Mouse (Mus musculus): ENCODE measurements around the gene 9430097D07Rik. TPM values are rescaled to one million over a fixed set of nuclear protein-coding genes. Genes with fewer than 3 reads are reported as not detected.

Gene 9430097D07Rik
- total RNA-seq, 4 experiments from 2014 or later: not detected

GRCm38 (mm10) chr2:32597699-32598098 is 22.2 kb upstream of the 9430097D07Rik start:
- DNase-seq (ENCODE audit: low spot score in 2 of 2): no peak

DNA sequence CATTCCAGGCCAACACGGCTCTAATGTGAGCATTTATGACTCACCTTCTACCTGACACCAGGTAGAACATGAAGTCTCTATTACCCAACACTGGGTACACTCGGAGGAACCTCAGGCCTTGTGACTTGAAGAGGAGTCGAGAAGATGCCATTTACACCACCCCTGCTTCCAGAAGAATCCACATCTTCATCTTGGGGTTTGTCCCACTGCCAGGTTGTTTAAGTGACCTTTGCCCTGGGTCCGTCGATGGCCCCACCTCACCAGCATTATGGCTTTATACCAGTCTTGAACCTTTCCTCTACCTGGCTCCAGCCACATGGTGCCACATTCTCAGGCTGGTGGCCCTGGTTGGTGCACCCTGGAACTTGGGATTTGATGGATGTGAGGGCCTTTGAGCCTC is 21.8 kb upstream of the 9430097D07Rik start:
- DNase-seq (ENCODE audit: low spot score in 2 of 2): no peak

GRCm38 (mm10) chr2:32596725-32597124 is 21.2 kb upstream of the 9430097D07Rik start:
- DNase-seq (ENCODE audit: low spot score in 2 of 2): no peak

GRCm38 (mm10) chr2:32591249-32591648 is 15.8 kb upstream of the 9430097D07Rik start:
- DNase-seq (ENCODE audit: low spot score in 2 of 2): no peak

GRCm38 (mm10) chr2:32590224-32590623 is 14.7 kb upstream of the 9430097D07Rik start:
- peak; percentile 58 to 71 for DNase-seq (ENCODE audit: low spot score in 2 of 2)

- DNase-seq (ENCODE audit: low spot score in 2 of 2): no peak
Measured at GRCm38 (mm10) chr2:32589213-32589795, 13.8 kb upstream of the 9430097D07Rik start.

- DNase-seq (ENCODE audit: low spot score in 2 of 2): peak in 1 of 2 experiments; percentile 50
Measured at GRCm38 (mm10) chr2:32587731-32588321, 12.3 kb upstream of the 9430097D07Rik start.

- DNase-seq (ENCODE audit: low spot score in 2 of 2): peak; percentile 85 to 89
Measured at GRCm38 (mm10) chr2:32586871-32587351, 11.4 kb upstream of the 9430097D07Rik start, which contains the start of gene St6galnac4. St6galnac4 (plus strand) TSS chr2:32587095.

DNA sequence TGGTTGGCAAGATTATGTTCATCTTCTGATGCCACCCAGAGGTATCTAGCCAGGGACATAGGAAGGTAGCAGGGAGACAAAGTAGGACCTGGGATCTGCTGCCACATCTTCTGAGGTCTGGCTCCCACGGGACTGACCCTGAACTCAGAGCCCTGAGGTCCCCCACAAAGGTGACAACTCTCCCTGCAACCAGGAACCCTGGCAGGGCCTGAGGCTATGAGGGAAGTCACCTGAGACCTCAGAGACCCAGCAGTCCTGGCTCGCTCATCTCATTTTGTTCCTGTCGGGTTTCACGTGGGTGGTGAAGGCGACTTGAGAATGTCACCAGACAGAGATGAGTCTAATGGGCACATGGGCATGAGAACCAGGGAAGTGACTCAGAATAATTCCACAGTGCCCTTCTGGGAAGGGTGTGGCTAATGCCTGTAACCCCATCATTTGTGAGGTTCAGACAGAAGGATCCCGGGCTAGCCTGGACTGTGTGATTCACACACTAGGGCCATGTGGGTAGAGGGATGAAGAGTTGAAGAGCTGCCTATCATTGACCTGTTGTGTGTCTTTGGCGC is 9.7 kb upstream of the 9430097D07Rik start:
- DNase-seq (ENCODE audit: low spot score in 2 of 2): no peak

GRCm38 (mm10) chr2:32582830-32583799 is 7.6 kb upstream of the 9430097D07Rik start:
- DNase-seq (ENCODE audit: low spot score in 2 of 2): peak; percentile 61 to 70

GRCm38 (mm10) chr2:32581450-32582095 is 6.1 kb upstream of the 9430097D07Rik start:
- no peak for DNase-seq (ENCODE audit: low spot score in 2 of 2)

DNA sequence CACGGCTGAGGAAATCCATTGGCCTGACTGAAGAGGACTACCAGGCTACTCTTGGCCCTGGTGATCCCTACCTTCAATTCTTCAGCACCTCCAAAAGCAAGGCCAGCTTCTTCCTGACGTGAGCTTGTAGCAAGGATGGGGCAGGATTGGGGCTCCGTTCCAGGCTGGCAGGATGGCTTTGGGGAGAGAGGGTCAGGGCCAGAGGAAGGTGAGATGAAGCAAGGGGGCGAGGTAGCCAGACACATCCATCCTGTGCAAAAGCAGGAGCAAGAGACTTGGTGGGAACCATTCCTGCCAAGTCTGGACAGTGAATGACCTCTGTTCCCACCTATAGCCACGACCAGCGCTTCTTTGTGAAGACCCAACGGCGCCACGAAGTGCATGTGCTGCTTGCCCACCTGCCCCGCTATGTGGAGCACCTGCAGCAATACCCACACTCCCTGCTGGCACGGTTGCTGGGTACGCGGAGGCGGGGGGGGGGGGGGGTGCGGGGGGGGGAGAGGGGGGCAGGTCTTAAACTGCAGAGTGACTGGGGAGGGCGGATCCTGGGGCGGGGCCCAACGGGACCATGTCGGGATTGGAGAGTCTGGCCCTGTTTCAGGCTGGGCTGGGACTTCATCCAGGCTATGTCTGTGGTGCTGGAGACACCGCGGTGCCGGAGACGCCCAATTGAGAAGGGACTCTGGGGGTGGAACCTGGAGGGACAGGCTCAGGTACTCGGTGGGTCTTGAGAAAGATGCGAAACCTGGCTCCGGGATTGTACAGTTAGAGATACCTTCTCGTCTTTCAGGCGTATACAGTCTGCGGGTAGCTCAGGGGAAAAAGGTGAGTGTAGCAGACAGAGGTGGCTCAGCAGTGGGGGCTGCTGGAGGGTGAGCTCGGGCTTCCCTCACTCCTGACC is 2.9 kb upstream of the 9430097D07Rik start:
- DNase-seq (ENCODE audit: low spot score in 2 of 2): no peak

DNA sequence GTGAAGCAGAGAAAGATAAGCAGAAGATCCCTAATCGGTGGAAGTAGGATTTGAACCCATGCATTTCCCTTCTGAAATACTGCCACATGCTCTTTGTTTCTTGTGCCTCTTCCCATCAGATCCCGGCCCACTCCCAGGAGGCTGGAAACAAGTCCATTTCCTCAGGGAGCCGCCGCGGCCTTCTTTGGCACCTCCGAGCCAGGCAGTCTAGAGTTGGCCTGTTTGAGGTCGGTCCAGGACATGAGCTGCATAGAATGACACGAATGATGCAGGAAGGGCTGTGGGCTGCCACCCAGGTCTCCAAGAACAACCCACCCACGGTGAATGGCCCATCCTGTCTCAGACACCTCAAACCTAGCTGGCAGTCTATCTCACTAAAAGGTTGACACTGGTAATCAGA is 1.0 kb upstream of the 9430097D07Rik start:
- no peak for DNase-seq (ENCODE audit: low spot score in 2 of 2)

DNA sequence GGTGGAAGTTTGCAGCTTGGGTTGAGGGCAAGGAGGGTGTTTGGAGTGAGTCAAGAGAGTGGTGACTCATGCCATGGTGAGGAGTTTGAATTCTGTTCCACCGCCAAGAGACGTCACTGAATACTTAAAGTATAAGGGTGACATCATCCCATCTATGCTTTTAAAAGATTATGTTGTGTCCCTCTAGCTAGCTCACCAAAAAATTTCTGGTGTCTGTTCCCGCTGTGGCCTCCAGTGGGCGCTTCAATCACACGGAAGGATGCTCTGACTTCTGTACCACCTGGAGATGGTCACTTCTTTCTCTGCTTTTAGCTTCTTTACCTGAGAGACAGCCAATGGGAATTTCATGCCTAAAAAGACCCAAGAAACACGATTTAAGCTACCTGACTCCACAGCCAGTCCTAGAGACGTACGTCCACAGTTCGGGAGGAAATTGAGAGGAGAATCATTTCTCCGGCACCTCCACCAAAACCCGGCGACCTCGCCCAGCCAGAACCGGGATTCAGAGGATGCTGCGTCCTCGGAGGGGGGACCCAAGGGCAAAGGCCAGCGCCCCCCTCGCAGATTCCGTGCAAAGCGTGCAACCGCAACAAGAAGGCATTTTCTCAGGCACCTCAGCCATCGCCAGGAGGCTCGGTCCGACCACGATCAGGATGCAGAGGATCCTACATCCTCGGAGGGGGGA is 441 bp downstream of the 9430097D07Rik start:
- no peak for DNase-seq (ENCODE audit: low spot score in 2 of 2)

GRCm38 (mm10) chr2:32574497-32574896 is 987 bp downstream of the 9430097D07Rik start, which contains the start of gene Pip5kl1:
Pip5kl1 (plus strand) TSS chr2:32574797.
- DNase-seq (ENCODE audit: low spot score in 2 of 2): no peak

DNA sequence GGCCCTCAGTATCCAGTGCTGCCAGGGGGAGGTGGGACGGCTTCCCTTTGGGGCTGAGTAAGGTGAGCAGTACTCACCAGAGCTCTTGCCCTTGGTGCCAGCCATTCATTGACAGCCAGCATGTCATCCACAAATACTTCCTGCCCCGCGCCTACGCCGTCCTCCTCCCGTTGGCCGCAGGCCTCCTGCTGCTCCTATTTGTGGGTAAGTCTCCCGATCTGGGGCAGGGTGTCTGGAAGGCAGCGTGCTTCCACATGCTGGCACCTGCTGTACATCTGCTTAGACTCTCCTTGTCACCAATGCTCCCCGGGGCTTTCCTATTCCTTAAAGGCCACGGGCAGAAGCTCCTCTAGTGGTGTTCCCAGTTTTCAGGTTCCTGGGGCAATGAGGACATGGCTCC is 3.3 kb downstream of the 9430097D07Rik start:
- no peak for DNase-seq (ENCODE audit: low spot score in 2 of 2)

DNA sequence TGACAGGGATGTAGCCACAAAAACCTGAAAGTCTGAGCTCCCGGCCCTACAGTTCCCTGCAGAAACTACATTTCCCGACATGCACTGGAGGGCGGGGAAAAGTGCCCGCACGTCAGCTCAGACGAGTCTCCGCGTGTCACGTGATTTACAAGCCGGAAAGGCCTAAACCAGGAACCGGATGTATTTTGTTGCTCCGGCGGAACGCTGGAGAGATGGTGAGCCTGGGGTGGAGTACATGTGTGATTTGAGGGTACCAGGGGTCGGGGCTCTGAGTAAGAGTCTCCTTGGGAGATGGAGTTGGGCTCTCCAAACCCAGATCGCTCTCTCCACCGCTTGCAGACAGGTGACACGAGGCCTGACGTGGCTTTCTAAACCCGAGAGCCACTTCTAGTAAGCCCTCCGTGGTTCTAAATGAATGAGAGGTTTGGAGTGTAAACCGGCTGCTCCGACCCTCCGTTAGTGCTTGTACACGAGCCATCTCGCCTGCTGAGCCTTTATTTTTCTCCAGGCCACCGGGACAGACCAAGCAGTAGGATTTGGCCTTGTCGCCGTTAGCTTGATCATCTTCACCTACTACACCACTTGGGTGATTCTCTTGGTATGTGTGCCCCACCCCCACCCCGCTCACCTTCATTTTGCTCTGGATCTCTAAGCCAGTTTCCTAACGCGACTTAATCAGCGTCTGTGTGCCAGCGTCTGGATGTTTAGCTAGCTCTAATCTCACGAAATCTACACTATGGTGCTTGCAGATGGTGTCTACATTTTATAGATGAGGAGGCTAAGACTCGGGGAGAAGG is 4.6 kb downstream of the 9430097D07Rik start, which contains the start of gene Dpm2:
TSS of gene Dpm2 (plus strand) at position 161 of the 797 bp plus-strand sequence.
- DNase-seq (ENCODE audit: low spot score in 2 of 2): peak; percentile 81 to 85

DNA sequence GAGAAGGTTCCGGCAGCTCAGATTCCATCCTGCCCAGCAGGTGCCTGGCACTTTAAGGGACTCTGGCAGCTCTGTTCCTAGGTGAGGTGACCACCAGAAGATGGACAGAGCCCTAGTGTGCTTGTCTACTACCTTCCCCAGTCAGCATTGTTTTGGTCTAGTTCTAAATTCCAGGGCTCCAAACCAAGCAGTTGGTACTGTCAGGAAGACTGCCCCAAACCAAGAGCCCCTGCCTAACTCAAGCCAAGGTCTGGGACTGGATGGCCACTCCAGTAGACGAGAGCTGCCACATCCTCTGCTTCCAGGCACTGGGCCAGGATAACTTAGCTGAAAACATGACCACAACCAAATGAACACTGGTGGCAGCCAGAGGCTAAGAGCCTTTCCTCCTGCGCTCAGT is 6.5 kb downstream of the 9430097D07Rik start:
- DNase-seq (ENCODE audit: low spot score in 2 of 2): no peak

Measured in gastrocnemius, adult 8-10 months (tissue).